Mouse (Mus musculus): Measurements from ENCODE around the gene Upb1.
"Not testable (repeated sequence)": the region's sequence is repeated elsewhere in the genome, so short reads cannot be mapped to it uniquely, and the experiment has no call there.

The Upb1 gene

DNA sequence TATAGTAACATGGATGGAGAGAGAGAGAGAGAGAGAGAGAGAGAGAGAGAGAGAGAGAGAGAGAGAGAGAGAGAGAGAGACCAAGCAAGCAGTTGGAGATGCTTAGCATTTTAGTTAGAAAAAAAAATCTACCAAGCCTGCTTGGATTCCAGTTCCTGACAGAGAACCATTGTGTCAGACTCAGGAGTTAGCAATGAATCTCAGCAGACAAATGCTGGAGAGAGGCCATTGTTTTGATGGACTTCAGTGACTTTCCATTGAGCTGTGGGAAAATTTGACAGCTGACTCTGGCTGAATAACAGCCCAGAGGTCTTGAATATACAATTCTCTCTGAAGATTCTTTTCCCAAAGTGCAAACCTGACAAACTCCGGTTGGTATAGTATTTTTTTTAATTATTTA, 56.9 kb downstream of the Upb1 start:
- DNase-seq = no peak

GRCm38 (mm10) chr10:75458329-75458728, 57.4 kb downstream of the Upb1 start:
- no peak for DNase-seq

DNA sequence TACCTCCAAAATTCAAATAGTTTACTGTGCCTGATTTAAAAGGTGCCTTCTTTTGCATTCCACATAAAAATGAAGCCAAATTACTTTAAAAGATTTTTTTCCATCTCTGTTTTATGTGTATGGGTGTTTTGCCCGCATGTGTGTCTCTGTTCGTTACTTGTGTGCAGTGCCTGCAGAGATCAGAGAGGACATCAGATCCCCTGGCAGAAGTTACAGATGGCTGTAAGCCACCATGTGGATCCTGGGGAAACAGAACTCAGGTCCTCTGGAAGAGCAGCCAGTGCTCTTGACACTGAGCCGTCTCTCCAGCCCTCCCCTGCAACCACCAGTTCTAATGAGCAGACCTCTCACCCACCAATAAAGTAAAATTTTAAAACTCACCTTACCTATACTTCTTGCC, 61.8 kb downstream of the Upb1 start:
- DNase-seq = no peak

DNA sequence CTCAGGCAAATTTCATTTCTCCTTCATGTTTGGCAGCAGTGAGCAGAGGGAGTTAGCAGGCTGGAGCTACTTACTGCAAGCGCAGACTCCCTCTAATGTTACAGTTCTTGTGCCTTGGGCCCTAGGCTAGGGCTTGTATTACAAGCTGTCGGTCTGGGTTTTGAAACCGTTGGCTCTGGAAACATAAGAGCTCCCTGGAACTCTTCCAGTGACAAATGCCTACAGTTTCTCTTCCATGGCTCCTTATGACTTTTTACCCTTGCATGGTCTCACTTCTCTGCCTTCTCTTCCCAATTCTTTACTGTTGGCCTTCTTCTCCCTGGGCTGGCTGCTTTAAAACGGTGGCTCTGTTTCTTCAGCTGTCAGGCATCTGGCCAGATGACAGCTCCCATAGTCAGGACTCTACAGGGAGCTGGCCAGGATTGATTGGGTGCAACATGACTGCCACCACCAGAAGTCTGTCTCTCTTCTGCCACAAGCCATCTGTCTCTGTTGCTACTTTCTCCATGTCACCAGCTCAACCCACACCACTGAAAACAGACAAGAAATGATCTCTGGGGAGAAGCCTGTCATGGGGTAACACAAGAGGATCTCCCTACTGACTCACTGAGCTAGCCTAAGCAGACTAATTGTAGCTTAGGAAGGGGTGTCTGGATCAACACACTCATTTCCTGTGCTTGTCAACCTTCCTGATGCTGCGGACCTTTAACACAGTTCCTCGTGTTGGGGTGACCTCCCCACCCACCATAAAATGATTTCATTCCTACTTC, 65.1 kb downstream of the Upb1 start:
- no peak for DNase-seq

DNA sequence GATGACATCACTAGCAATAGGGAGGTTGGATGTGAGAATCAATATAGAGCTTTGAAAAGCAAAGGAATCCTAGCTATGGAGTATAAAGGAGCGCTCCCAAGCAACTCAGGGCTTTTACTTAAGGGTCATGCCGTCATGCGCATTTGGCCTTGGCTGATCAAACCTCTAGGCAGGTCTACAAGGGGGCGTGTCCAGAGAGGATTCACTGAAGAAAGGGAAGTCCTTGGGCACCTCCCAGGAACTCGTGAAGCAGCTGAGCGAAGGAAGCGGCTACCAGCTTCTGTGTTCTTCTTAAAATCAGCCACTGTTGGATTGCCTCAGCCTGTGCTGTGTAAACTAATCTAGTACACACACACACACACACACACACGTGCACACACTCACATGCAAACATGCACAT, 72.5 kb downstream of the Upb1 start:
- peak; percentile 62 to 69 for DNase-seq

GRCm38 (mm10) chr10:75474571-75474970, 73.7 kb downstream of the Upb1 start:
- DNase-seq = no peak

DNA sequence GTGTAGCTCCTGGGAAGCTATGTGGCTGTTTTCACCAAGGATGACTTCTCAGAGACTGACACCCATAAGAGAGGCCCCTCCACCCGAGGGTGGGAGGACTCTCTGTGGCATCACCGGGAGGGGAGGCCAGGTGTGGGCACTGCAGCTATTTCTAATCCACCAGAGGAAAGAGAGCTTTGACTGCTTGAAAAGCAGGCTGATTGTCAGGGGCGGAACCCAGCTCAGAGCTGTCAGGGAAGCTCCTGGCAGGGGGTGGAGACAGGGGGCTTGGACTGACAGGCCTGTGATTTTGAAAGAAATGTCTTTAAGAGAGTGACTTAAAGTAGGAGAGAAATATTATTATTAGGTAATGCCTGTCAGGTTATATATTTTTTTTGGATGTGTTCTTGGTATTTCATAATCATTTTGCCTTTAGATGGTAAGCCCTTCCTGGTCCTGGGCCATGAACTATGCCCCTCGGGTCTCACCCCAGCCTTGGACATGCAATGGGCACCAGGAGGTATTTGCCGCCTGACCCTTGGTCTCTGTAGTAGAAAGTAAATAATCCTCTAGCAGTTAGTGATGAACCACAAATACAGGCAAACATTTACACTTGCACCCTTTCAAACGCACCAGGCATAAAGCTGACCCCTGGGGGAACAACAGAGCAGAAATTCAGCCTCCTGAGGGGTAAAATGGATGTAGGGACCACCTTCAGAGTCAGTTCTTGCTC, 74.4 kb downstream of the Upb1 start:
- not testable (repeated sequence) for DNase-seq

GRCm38 (mm10) chr10:75477034-75477433, 76.1 kb downstream of the Upb1 start:
- no peak for DNase-seq

DNA sequence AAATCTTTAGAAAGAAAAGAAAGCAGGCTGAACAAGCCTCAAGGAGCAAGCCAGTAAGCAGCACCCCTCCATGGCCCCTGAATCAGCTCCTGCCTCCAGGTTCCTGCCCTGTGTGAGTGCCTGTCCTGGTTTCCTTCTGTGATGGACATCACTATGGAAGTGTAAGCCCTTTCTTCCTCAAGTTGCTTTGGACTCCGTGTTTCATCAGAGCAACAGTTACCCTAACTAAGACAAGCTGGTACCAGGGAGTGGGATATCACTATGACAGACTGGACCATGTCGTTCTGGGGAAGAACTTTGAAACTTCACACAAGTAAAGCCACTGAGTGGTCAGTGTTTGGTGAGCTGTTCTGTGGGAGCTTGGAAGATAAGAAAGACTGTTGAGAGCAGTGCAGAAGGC, 79.0 kb downstream of the Upb1 start:
- no peak for DNase-seq

- DNase-seq = no peak
Observed at GRCm38 (mm10) chr10:75481703-75482102, 80.8 kb downstream of the Upb1 start.

GRCm38 (mm10) chr10:75482271-75482670, 81.4 kb downstream of the Upb1 start:
- no peak for DNase-seq

GRCm38 (mm10) chr10:75482919-75483483, 82.1 kb downstream of the Upb1 start:
- no peak for DNase-seq

- no peak for DNase-seq
Observed at GRCm38 (mm10) chr10:75484066-75484465, 83.2 kb downstream of the Upb1 start.

DNA sequence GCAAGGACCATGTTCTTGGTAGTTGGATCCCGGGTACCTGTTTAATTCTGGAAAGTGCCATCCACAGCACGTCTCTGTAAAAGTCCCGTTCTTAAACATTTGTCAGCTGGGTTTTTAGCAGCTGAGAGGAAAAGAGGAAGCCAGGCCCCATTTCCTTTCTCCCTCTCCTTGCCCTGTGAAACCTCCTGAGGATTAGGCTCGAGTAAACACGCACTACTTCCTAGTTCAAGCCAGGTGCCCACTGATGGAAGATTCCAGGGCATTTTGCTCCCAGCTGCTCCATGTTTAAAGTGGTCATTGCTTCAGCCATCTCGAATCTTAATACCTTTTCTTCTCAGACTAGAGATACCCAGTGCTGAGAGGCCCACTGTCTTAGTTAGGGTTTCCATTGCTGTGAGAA, 83.9 kb downstream of the Upb1 start:
- no peak for DNase-seq

DNA sequence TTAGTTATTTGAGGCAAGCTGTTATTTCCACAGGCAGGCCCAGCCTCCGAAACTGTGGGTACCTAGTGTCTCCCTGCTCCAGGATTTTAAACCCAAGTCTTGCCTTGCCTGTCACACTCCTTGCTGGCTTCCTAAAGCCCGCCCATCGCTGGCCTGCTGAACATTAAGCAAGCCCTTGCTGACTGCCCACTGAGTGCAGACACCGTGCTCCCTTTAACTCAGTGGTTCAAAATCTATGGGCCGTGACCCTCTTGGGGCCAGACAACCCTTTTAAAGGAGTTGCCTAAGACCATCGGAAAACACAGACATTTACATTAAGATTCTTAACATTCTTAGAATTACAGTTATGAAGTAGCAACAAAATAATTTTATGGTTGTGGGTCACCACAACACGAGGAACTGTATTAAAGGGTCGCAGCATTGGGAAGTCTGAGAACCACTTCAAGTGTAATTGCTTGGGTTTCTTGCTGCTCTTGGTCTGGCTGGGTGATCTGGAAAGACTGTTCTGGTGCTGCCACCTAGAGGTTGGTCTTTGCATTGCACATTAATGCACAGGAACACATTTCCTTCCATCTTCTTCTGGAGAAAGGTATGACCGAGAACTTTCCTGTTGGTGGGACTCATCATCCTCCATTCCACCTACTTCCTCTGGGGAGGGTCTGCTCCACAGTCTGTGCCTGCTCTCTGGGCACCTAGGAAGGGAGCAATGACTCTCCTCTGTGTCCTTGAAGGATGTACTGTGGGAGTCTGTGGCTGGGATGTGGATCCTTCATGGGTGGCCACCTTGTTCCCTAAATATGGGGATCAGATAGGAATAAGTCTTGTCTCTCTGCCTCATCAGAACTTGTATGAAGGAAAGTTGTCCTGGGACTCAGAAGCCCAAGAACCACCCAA, 85.4 kb downstream of the Upb1 start:
- DNase-seq = peak; percentile 85

- no peak for DNase-seq
Observed at GRCm38 (mm10) chr10:75487131-75487530, 86.2 kb downstream of the Upb1 start.

DNA sequence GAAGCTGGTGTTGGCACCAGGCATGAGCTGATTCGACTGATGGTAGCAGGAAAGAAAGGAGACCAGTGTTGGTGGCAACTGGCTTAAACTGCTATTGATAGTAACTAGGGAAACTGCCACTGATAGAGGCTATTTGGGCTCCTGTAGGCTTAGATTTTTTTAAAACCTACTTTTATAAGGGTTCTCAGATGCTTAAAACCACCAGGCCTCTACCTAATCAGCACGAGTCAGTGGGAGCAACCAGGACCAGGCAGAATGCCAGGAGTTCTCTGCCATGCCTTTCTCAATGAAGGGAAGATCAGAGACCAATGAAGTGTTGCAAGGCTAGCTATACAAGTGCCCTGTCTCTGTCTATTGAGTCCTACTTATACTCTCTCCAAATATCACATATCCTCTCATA, 88.6 kb downstream of the Upb1 start:
- DNase-seq = no peak

DNA sequence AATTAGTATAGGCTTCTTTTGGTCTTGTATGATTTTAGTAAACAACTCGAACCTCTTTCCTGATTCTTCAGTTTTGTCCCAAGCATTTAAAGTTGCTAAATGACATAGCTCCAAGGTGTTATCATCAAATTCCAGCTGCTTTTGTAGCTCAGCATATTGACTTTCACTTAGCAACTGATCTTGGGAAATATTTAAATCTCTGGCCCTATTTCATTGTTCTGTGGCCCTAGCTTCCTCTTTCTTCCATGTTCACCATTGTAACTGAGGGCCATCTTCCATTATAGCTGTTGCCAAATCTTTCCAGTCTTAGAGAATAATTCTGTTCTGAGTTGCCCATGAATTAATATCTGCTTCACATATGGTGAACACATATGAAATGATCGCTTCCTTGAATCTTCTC, 89.8 kb downstream of the Upb1 start:
- DNase-seq = no peak

Data from B cell, adult 2 months (primary cell).